Mouse (Mus musculus): Measurements from ENCODE around the gene Wnk2.

GRCm38 (mm10) chr13:49069393-49069792 lies 78.4 kb downstream of the Wnk2 start:
- no peak for TF ChIP-seq CTCF (conservative IDR thresholded peaks at IDR 0.05; ENCODE audit: insufficient read depth, insufficient read length, low read depth, low read length)
- TF ChIP-seq POLR2A (IDR thresholded peaks at IDR 0.05; ENCODE audit: low read depth, low read length) = no peak
